Mouse (Mus musculus): ENCODE data around the gene Tle4. TPM values are rescaled to one million over a fixed set of nuclear protein-coding genes. Genes with fewer than 3 reads are reported as not detected.

Gene Tle4
- polyA plus RNA-seq, 1 experiment, result 56.5 TPM

GRCm38 (mm10) chr19:14487180-14487579 lies 110.7 kb downstream of the Tle4 start:
- DNase-seq (ENCODE audit: low read depth), result no peak
- no peak for TF ChIP-seq POLR2A (IDR thresholded peaks at IDR 0.05; ENCODE audit: borderline replicate concordance, extremely low read depth, insufficient read depth, insufficient read length, poor library complexity, severe bottlenecking)
- no peak for TF ChIP-seq CTCF (IDR thresholded peaks at IDR 0.05; ENCODE audit: borderline replicate concordance, extremely low read depth, insufficient read depth, insufficient read length)

- DNase-seq (ENCODE audit: low read depth), result peak; percentile 61
- TF ChIP-seq POLR2A (IDR thresholded peaks at IDR 0.05; ENCODE audit: borderline replicate concordance, extremely low read depth, insufficient read depth, insufficient read length, poor library complexity, severe bottlenecking) (no peak), CTCF (IDR thresholded peaks at IDR 0.05; ENCODE audit: borderline replicate concordance, extremely low read depth, insufficient read depth, insufficient read length) (no peak)
Measured at GRCm38 (mm10) chr19:14485176-14485575, 112.7 kb downstream of the Tle4 start.

- TF ChIP-seq CTCF (IDR thresholded peaks at IDR 0.05; ENCODE audit: borderline replicate concordance, extremely low read depth, insufficient read depth, insufficient read length) (no peak), POLR2A (IDR thresholded peaks at IDR 0.05; ENCODE audit: borderline replicate concordance, extremely low read depth, insufficient read depth, insufficient read length, poor library complexity, severe bottlenecking) (no peak)
- DNase-seq (ENCODE audit: low read depth), result no peak
Measured at GRCm38 (mm10) chr19:14482562-14483138, 115.2 kb downstream of the Tle4 start.

GRCm38 (mm10) chr19:14481796-14482561 lies 115.9 kb downstream of the Tle4 start:
- TF ChIP-seq CTCF (IDR thresholded peaks at IDR 0.05; ENCODE audit: borderline replicate concordance, extremely low read depth, insufficient read depth, insufficient read length), result no peak
- TF ChIP-seq POLR2A (IDR thresholded peaks at IDR 0.05; ENCODE audit: borderline replicate concordance, extremely low read depth, insufficient read depth, insufficient read length, poor library complexity, severe bottlenecking), result no peak
- peak; percentile 80 for DNase-seq (ENCODE audit: low read depth)

GRCm38 (mm10) chr19:14479711-14480110 lies 118.1 kb downstream of the Tle4 start:
- peak; percentile 69 for DNase-seq (ENCODE audit: low read depth)

DNA sequence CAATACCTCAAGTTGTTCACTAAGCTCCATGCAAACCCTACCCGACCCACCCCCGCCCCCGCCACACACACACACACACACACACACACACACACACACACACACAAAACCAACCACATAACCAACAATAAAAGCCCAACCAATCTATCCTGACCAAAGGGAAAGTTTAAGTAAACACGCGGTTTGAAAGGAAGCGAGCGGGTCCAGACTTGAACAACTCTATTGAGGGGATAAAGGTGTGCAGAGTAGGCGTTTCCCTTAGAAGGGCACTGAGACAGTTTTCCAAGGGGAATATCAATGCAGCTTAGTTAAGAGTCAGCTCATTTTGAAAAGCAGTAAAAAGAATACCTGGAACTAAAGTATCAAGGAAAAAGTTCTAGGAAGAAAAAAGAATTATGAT lies 128.5 kb downstream of the Tle4 start:
- no peak for DNase-seq (ENCODE audit: low read depth)
- TF ChIP-seq CTCF (IDR thresholded peaks at IDR 0.05; ENCODE audit: borderline replicate concordance, extremely low read depth, insufficient read depth, insufficient read length) (no peak), POLR2A (IDR thresholded peaks at IDR 0.05; ENCODE audit: borderline replicate concordance, extremely low read depth, insufficient read depth, insufficient read length, poor library complexity, severe bottlenecking) (no peak)

More at GRCm38 (mm10) chr19:14479711-14480110, 118.1 kb downstream of the Tle4 start:
- TF ChIP-seq POLR2A (IDR thresholded peaks at IDR 0.05; ENCODE audit: borderline replicate concordance, extremely low read depth, insufficient read depth, insufficient read length, poor library complexity, severe bottlenecking) (no peak), CTCF (IDR thresholded peaks at IDR 0.05; ENCODE audit: borderline replicate concordance, extremely low read depth, insufficient read depth, insufficient read length) (no peak)

DNA sequence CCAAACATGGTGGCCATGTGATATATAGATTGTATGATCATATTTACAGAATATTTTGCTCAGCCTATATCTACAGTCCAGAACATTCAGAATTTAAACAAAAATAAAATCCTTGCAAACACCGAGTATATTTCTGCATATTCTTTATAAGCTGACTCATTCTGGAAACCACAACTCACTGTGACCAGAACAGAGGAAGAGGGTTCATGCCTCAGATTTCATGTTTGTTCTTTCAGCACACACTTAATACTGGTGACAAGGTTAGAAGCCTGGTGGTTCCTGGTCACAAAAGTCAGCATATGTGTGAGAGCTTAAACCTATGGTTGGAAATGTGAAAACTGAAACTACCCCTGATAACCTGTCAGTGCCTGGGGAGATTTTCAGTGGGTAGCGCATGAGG lies 129.1 kb downstream of the Tle4 start:
- TF ChIP-seq CTCF (IDR thresholded peaks at IDR 0.05; ENCODE audit: borderline replicate concordance, extremely low read depth, insufficient read depth, insufficient read length), result no peak
- TF ChIP-seq POLR2A (IDR thresholded peaks at IDR 0.05; ENCODE audit: borderline replicate concordance, extremely low read depth, insufficient read depth, insufficient read length, poor library complexity, severe bottlenecking), result no peak
- no peak for DNase-seq (ENCODE audit: low read depth)

GRCm38 (mm10) chr19:14466020-14466419 lies 131.8 kb downstream of the Tle4 start:
- DNase-seq (ENCODE audit: low read depth), result no peak
- no peak for TF ChIP-seq POLR2A (IDR thresholded peaks at IDR 0.05; ENCODE audit: borderline replicate concordance, extremely low read depth, insufficient read depth, insufficient read length, poor library complexity, severe bottlenecking)
- TF ChIP-seq CTCF (IDR thresholded peaks at IDR 0.05; ENCODE audit: borderline replicate concordance, extremely low read depth, insufficient read depth, insufficient read length), result no peak

DNA sequence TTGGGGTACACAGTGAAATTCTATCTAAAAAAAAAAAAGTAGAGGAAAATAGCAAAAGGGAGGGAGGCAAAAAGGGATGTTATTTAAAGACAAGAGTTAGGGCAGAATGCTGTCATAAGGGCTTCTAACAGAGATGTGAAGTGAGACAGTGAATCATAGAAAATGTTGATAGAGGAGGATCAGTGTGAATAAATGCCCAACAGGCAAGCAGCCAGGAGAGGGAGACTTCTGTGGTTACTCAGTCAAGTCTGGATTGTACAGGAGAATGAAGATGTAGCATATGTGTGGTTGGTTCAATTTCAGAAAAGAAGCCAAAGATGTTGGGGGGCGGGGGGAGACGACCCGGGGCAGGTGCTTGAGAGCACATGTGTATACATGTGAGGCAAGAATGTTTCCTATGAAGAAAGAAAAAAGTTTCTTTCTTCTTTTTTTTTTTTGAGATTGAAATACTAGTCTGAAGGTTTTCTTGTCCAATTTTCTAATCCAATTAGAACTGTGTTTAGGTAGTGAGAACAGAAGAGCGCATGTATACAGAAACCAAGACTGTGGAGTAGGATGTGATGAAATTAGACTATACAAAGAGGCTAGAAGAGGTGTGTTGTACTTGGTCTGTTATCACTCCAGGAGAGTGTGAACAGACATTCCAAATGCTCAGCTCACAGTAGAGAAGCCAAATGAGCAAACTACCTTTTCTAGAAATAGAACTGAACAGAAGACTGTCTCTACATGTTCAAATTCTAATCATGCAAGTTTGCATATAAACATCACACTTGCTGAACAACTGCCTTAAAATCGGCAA lies 134.4 kb downstream of the Tle4 start:
- no peak for DNase-seq (ENCODE audit: low read depth)
- TF ChIP-seq POLR2A (IDR thresholded peaks at IDR 0.05; ENCODE audit: borderline replicate concordance, extremely low read depth, insufficient read depth, insufficient read length, poor library complexity, severe bottlenecking), result no peak
- no peak for TF ChIP-seq CTCF (IDR thresholded peaks at IDR 0.05; ENCODE audit: borderline replicate concordance, extremely low read depth, insufficient read depth, insufficient read length)

DNA sequence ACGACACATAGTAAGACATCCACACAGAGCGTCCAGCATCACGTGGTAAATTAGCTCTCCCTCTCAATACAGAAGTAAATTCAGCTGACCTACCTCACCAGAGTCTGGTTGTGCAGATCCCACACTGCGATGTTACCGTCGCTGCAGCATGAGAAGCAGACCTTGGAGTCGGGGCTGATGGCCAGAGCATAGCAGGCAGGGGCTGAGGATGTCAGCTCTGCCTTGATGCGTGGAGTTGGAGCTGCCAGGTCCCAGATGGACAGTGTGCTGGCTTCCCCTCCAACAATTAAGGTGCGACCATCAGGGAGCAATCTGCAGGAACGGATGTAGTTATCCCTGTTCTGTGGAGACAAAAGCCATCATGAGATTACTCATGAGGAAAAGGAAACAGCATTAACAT lies 144.4 kb downstream of the Tle4 start:
- peak; percentile 38 for DNase-seq (ENCODE audit: low read depth)
- TF ChIP-seq CTCF (IDR thresholded peaks at IDR 0.05; ENCODE audit: borderline replicate concordance, extremely low read depth, insufficient read depth, insufficient read length), result no peak
- TF ChIP-seq POLR2A (IDR thresholded peaks at IDR 0.05; ENCODE audit: borderline replicate concordance, extremely low read depth, insufficient read depth, insufficient read length, poor library complexity, severe bottlenecking), result no peak

DNA sequence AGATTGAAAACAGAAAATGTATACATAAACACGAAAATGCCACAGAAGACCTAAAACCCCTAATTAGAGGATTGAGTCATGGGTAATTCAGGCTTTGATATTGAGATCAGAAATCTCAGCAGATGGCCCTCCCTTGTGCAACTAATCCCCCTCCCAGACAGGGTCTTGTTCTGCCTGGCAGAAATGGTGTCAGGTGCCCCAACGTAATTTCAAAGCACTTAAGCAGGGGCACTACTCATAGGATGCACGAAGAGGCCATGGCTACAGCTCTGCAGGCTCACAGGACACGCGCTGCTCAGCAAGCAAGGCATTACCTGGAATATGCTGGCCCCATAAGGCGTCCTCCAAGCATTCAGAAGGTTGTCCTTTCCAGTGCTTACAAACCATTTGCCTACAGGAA lies 146.5 kb downstream of the Tle4 start:
- DNase-seq (ENCODE audit: low read depth), result peak; percentile 68
- TF ChIP-seq CTCF (IDR thresholded peaks at IDR 0.05; ENCODE audit: borderline replicate concordance, extremely low read depth, insufficient read depth, insufficient read length), result no peak
- TF ChIP-seq POLR2A (IDR thresholded peaks at IDR 0.05; ENCODE audit: borderline replicate concordance, extremely low read depth, insufficient read depth, insufficient read length, poor library complexity, severe bottlenecking), result no peak

All from brain, embryonic 14.5 days (tissue).